Mouse (Mus musculus) mouse trophoblast stem cell (cell line): ENCODE data around the gene Tmem132d.
"Not testable (repeated sequence)": the region's sequence is repeated elsewhere in the genome, so short reads cannot be mapped to it uniquely, and the experiment has no call there.

Experiments used
- in situ Hi-C, 2 experiments: fragments of 300-500 bp; cut with MseI, MboI; formaldehyde crosslinking; loops; 2 replicates in 1 of 2; 3 replicates in 1 of 2; pipeline ENCODE4 v1.15.1; 2025

The Tmem132d gene

GRCm38 (mm10) chr5:127942171-127942570 lies 490.7 kb downstream of the Tmem132d start:
- in situ Hi-C loops, result not testable (repeated sequence)

DNA sequence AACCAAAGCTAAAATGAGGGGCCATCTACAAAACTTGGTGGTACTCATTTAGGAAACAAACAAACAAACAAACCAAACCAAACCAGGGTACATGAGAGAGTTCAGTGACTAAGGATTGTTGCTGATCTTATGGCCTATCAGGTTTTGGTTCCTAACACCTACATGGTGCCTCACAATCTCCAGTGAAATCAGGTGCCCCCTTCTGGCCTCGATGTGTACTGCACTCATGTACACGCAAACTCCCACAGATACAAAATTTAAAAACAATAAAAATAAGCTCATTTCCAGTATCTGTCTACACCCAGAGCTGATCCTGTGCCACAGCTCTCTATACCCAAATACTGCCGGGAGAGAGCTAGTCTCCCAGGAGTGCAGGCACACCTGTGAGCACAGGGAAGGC lies 495.0 kb downstream of the Tmem132d start:
- in situ Hi-C loops, result no loop called here

- in situ Hi-C loops, result no loop called here
Observed at GRCm38 (mm10) chr5:127929687-127930086, 503.2 kb downstream of the Tmem132d start.

DNA sequence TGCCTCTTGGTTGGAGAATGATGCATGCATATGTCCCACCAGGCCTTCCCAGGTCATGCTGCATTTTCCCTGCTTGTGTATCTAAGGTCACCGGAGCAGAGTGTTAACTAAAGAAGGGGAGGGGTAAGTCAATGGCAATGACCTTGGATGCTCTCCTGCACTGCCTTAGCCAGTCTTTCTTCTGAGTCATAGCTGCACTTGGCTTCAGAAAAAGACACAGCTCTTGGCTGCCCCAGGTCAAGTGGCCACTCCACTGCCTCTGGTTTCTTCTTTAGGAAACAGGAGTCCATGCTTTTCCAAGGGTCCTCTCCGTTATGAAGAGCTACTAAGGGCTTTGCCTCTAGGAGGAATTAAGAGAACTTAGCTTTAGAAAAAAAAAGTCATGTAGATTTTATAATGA lies 506.2 kb downstream of the Tmem132d start:
- in situ Hi-C loops, result no loop called here

GRCm38 (mm10) chr5:127924106-127924505 lies 508.8 kb downstream of the Tmem132d start:
- in situ Hi-C loops, result no loop called here

GRCm38 (mm10) chr5:127919171-127919570 lies 513.7 kb downstream of the Tmem132d start:
- in situ Hi-C loops, result no loop called here

DNA sequence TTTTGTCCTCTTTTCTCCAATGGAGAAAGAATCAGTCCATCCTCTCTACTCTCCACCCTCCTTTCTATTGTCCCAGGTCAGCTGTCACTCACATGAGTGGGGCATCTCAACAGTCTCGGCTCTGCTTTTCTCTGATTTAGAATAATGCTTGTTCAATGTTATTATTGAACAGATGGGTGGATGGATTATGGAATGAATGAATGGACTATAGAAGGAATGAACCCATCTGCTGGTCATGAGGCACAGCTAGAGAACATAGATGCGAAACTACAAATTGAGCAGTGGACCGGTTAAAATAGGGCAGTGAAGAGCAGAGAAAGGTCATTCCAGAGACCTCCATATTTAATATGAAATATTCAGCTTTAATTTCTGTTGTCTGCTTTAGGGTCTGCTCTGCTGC lies 514.5 kb downstream of the Tmem132d start:
- in situ Hi-C loops, result no loop called here

DNA sequence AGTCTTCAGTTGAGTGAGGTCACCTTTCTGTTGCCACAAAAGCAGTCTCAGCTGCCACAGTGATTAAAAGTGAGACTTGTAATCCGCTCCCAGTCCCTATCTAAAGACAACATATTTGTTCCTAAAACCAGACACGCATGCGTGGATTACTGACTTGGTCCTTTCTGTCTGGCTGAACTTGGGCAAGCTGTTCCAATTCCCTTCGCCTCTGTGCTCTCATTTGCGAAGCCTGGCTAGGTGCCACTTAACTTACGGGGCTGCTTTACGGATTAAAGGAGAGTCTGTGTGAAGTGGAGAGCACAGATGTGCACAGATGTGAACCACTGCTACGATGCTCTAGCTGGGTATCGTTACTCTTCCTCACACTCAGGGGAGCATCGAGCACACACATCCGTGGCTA lies 518.7 kb downstream of the Tmem132d start:
- in situ Hi-C loops, result no loop called here

GRCm38 (mm10) chr5:127911603-127912002 lies 521.3 kb downstream of the Tmem132d start:
- in situ Hi-C loops, result no loop called here

GRCm38 (mm10) chr5:127910356-127910755 lies 522.5 kb downstream of the Tmem132d start:
- in situ Hi-C loops, result no loop called here

GRCm38 (mm10) chr5:127895176-127895575 lies 537.7 kb downstream of the Tmem132d start:
- in situ Hi-C loops, result no loop called here

DNA sequence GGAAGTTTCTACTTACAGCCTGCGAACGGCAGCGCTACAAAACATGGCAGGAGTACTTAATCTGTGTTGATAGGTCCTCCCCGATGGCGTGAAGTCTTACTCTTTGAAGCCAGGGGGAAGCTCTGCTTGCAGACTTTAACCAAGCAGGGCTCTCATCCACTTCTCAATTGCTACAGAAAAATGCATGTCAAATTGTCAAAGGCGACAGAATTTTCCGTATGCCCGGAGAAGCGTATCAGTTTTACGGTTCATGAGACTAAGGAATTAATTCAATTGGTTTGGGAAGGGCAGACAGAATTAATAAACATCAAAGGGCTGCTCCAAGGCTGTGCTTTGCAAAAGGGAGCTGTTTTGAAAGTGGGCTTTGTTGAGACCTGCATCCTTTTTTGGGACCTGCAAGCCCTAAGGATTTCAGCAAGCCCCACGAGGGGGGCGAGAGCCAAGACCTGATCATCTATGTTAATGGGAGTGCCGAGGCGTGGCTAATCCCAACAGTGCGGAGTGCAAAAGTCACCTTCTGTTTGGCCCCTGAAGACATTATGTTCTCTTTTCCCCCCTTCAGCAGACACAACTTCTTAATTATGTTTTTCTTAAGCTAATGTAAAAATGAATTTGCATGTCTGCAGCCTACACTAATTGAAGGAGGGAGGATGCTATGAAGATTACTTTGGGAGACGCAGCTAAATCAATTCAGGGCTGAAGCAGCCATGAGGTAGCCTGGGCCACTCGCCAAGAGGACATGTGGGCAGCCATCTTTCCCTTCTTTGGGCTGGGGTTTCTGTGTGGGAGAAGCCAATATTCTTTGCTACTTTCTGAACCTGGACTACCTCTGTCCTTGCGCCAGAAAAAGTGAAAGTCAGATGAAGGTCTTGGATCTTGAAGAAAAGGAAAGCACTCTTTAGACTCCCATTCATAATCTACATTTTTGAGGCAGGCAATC lies 547.0 kb downstream of the Tmem132d start:
- in situ Hi-C loops, result no loop called here

DNA sequence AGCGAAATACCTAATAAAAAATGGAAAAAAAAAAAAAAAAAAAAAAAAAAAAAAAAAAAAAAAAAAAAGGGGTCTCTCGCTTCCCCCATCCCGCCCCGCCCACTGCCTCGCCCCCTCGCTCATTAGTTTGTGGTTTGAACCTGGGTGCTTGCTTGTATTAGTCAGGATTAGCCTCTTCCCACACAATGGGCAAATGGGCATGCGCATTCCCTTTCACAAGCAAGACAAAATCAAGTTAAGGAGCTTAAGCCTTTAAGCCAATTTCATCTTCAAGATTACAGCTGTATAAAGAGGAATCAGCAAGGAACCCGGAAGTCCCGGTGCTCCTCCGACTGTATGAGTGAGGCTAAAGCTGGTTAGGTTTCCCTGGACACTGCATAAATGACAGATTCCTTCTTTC lies 549.9 kb downstream of the Tmem132d start:
- in situ Hi-C loops, result no loop called here

DNA sequence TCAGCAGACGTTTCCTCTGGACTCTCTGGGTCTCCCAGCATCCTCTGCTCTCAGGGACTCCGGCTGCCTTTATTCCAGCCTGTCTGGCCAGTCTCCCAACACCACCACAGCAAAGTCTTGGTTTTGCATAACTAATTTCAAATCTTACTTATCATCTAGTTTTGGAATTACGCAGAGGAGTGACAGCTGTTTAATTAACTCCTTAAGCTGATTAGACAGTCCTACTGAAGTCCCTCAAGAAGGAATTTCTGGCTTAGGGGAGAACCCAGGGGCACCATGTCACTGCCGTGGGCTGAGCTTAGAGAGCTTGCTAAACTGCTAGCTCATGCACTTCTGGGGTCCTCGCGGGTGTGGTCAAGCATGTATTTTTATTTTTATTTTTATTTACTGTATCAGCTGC lies 558.4 kb downstream of the Tmem132d start:
- in situ Hi-C loops, result no loop called here

DNA sequence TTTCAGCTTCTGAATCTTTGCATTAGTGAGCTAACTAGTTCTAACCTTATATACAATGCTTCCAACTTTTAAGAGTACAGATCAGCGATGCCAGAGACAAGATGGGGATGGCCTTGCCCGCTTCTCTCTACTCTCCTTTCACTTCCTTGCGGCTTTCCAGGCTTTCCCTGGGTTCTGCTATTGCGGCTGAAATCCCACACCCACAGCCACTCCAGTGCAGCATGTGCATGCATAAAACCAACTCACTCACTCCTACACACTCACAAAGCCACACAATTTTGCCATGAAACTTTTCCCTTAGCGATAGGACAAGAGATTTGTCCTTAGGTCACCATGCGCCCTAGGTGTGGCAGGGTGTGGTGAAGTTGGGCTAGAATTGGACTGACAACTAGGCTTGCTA lies 567.7 kb downstream of the Tmem132d start:
- in situ Hi-C loops, result no loop called here

DNA sequence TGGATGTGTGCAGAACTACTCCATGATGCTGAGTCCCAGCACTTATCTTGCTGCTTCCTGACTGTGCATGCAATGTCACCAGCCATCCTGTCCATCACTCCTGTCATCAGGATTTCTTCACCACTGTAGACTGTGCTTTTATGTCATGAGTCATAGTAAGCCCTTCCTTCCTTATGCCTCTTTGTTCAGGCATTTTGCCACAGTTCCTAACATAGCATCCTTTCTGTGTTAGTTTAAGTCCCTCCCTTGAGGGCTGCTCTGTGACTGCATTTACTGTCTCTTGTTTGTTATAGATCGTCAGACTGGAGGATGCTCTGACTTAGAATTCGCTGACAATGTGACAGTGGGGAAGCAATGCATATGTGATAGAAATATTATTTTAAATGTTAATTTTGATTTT lies 573.2 kb downstream of the Tmem132d start:
- in situ Hi-C loops, result no loop called here

DNA sequence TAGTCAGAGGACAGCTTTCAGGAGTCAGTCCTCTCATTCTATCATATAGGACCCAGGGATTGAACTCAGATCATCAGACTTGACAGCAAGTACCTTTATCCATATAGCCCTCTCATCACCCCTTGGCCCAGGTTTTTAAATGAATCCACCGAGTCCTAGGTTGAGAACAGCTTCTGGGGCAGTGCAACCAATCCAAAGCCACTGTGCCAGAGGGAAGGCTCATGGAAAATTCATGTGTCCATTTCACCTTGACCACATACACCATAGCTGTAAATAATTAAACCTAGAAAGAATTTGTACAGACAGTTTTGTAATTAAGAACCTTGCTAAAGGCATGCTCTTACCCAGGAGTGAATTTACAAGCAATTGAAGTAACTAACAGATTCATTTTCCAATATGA lies 580.6 kb downstream of the Tmem132d start:
- in situ Hi-C loops, result no loop called here

DNA sequence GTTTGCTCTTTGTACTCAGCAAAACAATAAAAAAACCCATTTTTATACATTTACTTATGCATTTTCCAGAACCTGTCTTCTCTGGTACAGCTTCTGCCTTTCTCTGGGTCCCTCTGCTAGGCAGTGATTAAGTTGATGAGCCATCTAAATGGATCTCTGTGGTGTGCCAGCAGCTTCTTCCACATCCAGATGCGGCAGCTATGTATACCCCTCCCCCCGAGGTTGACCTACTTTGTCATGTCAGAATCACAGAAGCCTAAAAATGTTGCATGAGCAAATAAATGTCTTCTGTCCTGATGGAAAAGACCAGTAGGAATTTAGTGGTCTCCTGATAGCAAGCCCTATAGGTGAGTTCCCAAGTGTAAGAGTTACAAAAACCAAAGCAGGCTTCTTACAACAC lies 601.1 kb downstream of the Tmem132d start:
- in situ Hi-C loops, result no loop called here

DNA sequence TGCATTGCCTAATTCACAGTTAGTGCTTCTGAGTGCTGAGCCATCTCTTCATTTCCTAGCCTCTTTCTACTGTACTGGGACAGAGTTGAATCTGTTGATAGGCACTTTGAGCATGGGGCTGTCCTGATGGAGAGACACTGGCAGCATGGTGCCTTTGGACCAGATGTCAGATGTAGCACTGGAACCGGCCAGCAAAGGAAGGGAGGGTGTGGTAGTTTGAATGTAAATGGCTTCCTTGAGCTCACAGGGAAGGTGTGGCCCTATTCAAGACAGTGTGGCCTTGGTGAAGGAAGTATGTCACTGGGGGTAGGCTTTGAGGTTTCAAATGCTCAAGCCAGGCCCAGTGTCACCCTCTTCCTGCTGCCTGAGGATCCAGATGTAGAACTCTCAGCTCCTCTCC lies 602.0 kb downstream of the Tmem132d start:
- in situ Hi-C loops, result no loop called here

DNA sequence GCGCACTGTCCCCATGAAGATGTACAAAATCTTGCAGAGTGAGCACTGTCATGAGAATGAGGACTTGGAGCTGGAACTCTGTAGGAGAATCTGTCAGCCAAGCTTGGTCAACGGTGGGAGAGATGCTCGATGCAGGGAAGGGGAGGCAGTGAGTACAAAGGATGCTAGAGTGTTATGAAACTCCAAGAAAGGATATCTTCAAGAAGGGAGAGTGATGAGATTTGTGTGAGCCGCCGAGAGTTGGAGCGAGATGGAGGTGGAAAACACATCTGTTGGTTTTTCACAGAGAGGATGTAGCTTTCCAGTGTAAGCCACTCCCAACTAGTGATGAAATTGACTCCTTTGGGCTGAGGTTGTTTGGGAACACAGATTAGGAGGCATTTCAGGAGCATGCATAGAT lies 604.1 kb downstream of the Tmem132d start:
- in situ Hi-C loops, result no loop called here

DNA sequence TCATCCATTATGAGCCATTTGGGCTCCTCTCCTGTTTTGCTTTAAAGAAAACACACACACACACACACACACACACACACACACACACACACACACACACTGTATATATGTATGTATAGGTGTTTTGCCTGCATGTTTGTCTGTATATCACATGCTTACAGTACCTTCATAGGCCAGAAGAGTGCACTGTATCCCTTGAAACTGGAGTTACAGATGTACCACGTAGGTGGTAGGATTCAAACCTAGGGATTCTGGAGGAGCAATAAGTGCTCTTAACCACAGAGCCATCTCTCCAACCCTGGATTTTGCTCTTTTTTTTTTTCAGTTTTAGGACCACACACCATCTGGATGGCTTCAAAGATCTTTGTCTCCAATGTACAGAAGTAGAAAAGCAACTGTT lies 610.9 kb downstream of the Tmem132d start:
- in situ Hi-C loops, result no loop called here

- in situ Hi-C loops, result no loop called here
Observed at GRCm38 (mm10) chr5:127815292-127815691, 617.6 kb downstream of the Tmem132d start.

- in situ Hi-C loops, result no loop called here
Observed at GRCm38 (mm10) chr5:127807419-127807818, 625.5 kb downstream of the Tmem132d start.

DNA sequence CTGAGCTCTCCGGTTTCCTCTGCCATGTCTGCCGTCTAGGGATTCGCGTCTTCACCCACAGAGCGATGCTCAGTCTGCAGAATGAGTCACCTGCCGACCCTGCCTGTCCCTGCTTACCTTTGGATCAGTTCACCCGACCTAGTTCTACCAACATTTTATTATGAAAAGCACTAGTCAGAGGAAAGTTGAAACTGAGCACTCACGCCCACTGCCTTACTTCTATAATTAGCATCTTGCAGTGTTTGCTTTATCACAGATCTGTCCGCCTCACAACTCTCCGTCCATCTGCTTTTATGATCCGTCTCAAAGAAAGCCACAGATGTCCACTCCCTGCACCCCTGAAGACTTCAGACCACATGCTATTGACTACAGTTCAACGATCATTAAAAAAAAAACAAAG lies 626.0 kb downstream of the Tmem132d start:
- in situ Hi-C loops, result no loop called here
